Mouse (Mus musculus) spleen, adult 2 months (tissue): ENCODE data around the gene Tac2.

Experiments used
- CTCF ChIP-seq: fragments of 200-500 bp; IDR thresholded peaks from 2 replicates; pipeline ENCODE4 v1.5.1; 2011; ENCODE audit warnings: mild to moderate bottlenecking, inconsistent platforms; ENCODE audit not compliant: insufficient read depth, insufficient read length, insufficient replicate concordance; ENCODE audit errors: extremely low read depth
- POLR2A ChIP-seq: fragments of 200-500 bp; IDR thresholded peaks from 2 replicates; pipeline ENCODE4 v1.6.1; 2011; ENCODE audit warnings: low read depth, low read length, inconsistent platforms

- no peak for TF ChIP-seq POLR2A
- no peak for TF ChIP-seq CTCF
Measured at GRCm38 (mm10) chr10:127731397-127731796, 7.1 kb downstream of the Tac2 start.
